Mouse (Mus musculus): Measurements from ENCODE around the gene Actn1. TPM values are rescaled to one million over a fixed set of nuclear protein-coding genes. Genes with fewer than 3 reads are reported as not detected.
"Not testable (repeated sequence)": the region's sequence is repeated elsewhere in the genome, so short reads cannot be mapped to it uniquely, and the experiment has no call there.

Gene Actn1
- 27.8 and 29.2 TPM in 2 replicates for polyA plus RNA-seq (2016; fragmentation: Nextera tagmentation; extraction: Ambion mirVana)

GRCm38 (mm10) chr12:80260056-80260743, at the start of gene Actn1:
TSS of gene Actn1 (minus strand) at chr12:80260371.
- Histone ChIP-seq H3K27ac (peak within 1 kb of the TSS; percentile 96), H3K36me3 (replicated peaks) (no peaks in the 10 kb centered on the region), H3K4me1 (peaks cover 39% of the 10 kb centered on the region), H3K27me3 (ENCODE audit: poor library complexity, severe bottlenecking) (peaks cover 11% of the 10 kb centered on the region; the same call in 1 of the 2 replicates), H3K9me3 (no peaks in the 10 kb centered on the region), H3K4me3 (peak within 1 kb of the TSS; percentile 87)
- under 1% methylated on average over 54 of the region's 55 CpGs for WGBS
- DNase-seq (ENCODE audit: extremely low spot score, low spot score) = peak; percentile 94

GRCm38 (mm10) chr12:80307556-80307955, 47.4 kb upstream of the Actn1 start:
- H3K27ac ChIP-seq = no peak overlapping the region
- H3K36me3 ChIP-seq (replicated peaks) = no peaks in the 10 kb centered on the region
- DNase-seq (ENCODE audit: extremely low spot score, low spot score) = no peak
- no peaks in the 10 kb centered on the region for H3K27me3 ChIP-seq (ENCODE audit: poor library complexity, severe bottlenecking)
- WGBS = 85% methylated on average over 3 of the region's 3 CpGs
- H3K4me1 ChIP-seq = peaks cover 6% of the 10 kb centered on the region
- H3K9me3 ChIP-seq = no peaks in the 10 kb centered on the region; the same call in 1 of the 2 replicates
- H3K4me3 ChIP-seq = no peak overlapping the region

GRCm38 (mm10) chr12:80304518-80304917, 44.3 kb upstream of the Actn1 start:
- WGBS = 87% methylated on average over 3 of the region's 3 CpGs

GRCm38 (mm10) chr12:80300833-80301456, 40.8 kb upstream of the Actn1 start:
- no peaks in the 10 kb centered on the region for H3K27me3 ChIP-seq (ENCODE audit: poor library complexity, severe bottlenecking)
- no peaks in the 10 kb centered on the region for H3K4me1 ChIP-seq
- H3K27ac ChIP-seq = no peak overlapping the region
- H3K4me3 ChIP-seq = no peak overlapping the region
- no peaks in the 10 kb centered on the region; the same call in 1 of the 2 replicates for H3K9me3 ChIP-seq
- no peaks in the 10 kb centered on the region for H3K36me3 ChIP-seq (replicated peaks)
- no peak for DNase-seq (ENCODE audit: extremely low spot score, low spot score)
- 80% methylated on average over 9 of the region's 9 CpGs for WGBS

More at GRCm38 (mm10) chr12:80304518-80304917, 44.3 kb upstream of the Actn1 start:
- DNase-seq (ENCODE audit: extremely low spot score, low spot score) = no peak
- H3K4me3 ChIP-seq = no peak overlapping the region
- H3K9me3 ChIP-seq = no peaks in the 10 kb centered on the region; the same call in 1 of the 2 replicates
- no peaks in the 10 kb centered on the region for H3K36me3 ChIP-seq (replicated peaks)
- H3K27me3 ChIP-seq (ENCODE audit: poor library complexity, severe bottlenecking) = no peaks in the 10 kb centered on the region
- no peak overlapping the region for H3K27ac ChIP-seq
- H3K4me1 ChIP-seq = no peaks in the 10 kb centered on the region

- no peaks in the 10 kb centered on the region for H3K27me3 ChIP-seq (ENCODE audit: poor library complexity, severe bottlenecking)
- no peaks in the 10 kb centered on the region for H3K9me3 ChIP-seq
- 0 out of 2 replicates have a peak, but pooled peaks cover 5% of the 10 kb centered on the region for H3K4me1 ChIP-seq
- no peaks in the 10 kb centered on the region for H3K36me3 ChIP-seq (replicated peaks)
- 91% methylated on average over 6 of the region's 6 CpGs for WGBS
- no peak overlapping the region for H3K27ac ChIP-seq
- DNase-seq (ENCODE audit: extremely low spot score, low spot score) = no peak
- H3K4me3 ChIP-seq = no peak overlapping the region
Measured at GRCm38 (mm10) chr12:80298714-80299113, 38.5 kb upstream of the Actn1 start.

- H3K27ac ChIP-seq = peak overlapping the region; percentile 20
- H3K4me1 ChIP-seq = peaks cover 21% of the 10 kb centered on the region
- no peak for DNase-seq (ENCODE audit: extremely low spot score, low spot score)
- no peaks in the 10 kb centered on the region for H3K36me3 ChIP-seq (replicated peaks)
- H3K9me3 ChIP-seq = no peaks in the 10 kb centered on the region
- 60% methylated on average over 3 of the region's 3 CpGs for WGBS
- H3K4me3 ChIP-seq = no peak overlapping the region
- H3K27me3 ChIP-seq (ENCODE audit: poor library complexity, severe bottlenecking) = no peaks in the 10 kb centered on the region
Measured at GRCm38 (mm10) chr12:80291895-80292435, 31.8 kb upstream of the Actn1 start.

GRCm38 (mm10) chr12:80290964-80291363, 30.8 kb upstream of the Actn1 start:
- H3K4me3 ChIP-seq = no peak overlapping the region
- H3K27ac ChIP-seq = no peak overlapping the region
- peaks cover 21% of the 10 kb centered on the region for H3K4me1 ChIP-seq
- WGBS = 92% methylated on average over 8 of the region's 8 CpGs
- no peaks in the 10 kb centered on the region for H3K9me3 ChIP-seq
- no peaks in the 10 kb centered on the region for H3K36me3 ChIP-seq (replicated peaks)
- no peak for DNase-seq (ENCODE audit: extremely low spot score, low spot score)
- H3K27me3 ChIP-seq (ENCODE audit: poor library complexity, severe bottlenecking) = no peaks in the 10 kb centered on the region

GRCm38 (mm10) chr12:80290483-80290882, 30.3 kb upstream of the Actn1 start:
- Histone ChIP-seq H3K27me3 (ENCODE audit: poor library complexity, severe bottlenecking) (no peaks in the 10 kb centered on the region), H3K4me1 (peaks cover 21% of the 10 kb centered on the region), H3K9me3 (no peaks in the 10 kb centered on the region), H3K27ac (no peak overlapping the region), H3K36me3 (replicated peaks) (no peaks in the 10 kb centered on the region), H3K4me3 (no peak overlapping the region)
- 89% methylated on average over 4 of the region's 4 CpGs for whole genome bisulfite sequencing
- no peak for DNase-seq (ENCODE audit: extremely low spot score, low spot score)

GRCm38 (mm10) chr12:80289722-80290121, 29.6 kb upstream of the Actn1 start:
- Histone ChIP-seq H3K4me3 (no peak overlapping the region), H3K4me1 (peaks cover 21% of the 10 kb centered on the region), H3K27ac (no peak overlapping the region), H3K27me3 (ENCODE audit: poor library complexity, severe bottlenecking) (no peaks in the 10 kb centered on the region), H3K36me3 (replicated peaks) (no peaks in the 10 kb centered on the region), H3K9me3 (no peaks in the 10 kb centered on the region)
- WGBS = 83% methylated on average over 3 of the region's 3 CpGs
- DNase-seq (ENCODE audit: extremely low spot score, low spot score) = no peak

GRCm38 (mm10) chr12:80285890-80286289, 25.7 kb upstream of the Actn1 start:
- no peaks in the 10 kb centered on the region for H3K36me3 ChIP-seq (replicated peaks)
- no peak overlapping the region for H3K27ac ChIP-seq
- peaks cover 6% of the 10 kb centered on the region for H3K4me1 ChIP-seq
- H3K9me3 ChIP-seq = no peaks in the 10 kb centered on the region
- no peak overlapping the region for H3K4me3 ChIP-seq
- H3K27me3 ChIP-seq (ENCODE audit: poor library complexity, severe bottlenecking) = no peaks in the 10 kb centered on the region
- DNase-seq (ENCODE audit: extremely low spot score, low spot score) = no peak
- WGBS = 66% methylated on average over 5 of the region's 5 CpGs

GRCm38 (mm10) chr12:80284251-80284650, 24.1 kb upstream of the Actn1 start:
- WGBS = 86% methylated on average over 2 of the region's 2 CpGs
- not testable (repeated sequence) for H3K27me3 ChIP-seq (ENCODE audit: poor library complexity, severe bottlenecking); DNase-seq (ENCODE audit: extremely low spot score, low spot score); H3K27ac ChIP-seq; H3K36me3 ChIP-seq (replicated peaks); H3K9me3 ChIP-seq; H3K4me3 ChIP-seq
- peaks cover 13% of the 10 kb centered on the region for H3K4me1 ChIP-seq

GRCm38 (mm10) chr12:80278866-80279265, 18.7 kb upstream of the Actn1 start:
- H3K36me3 ChIP-seq (replicated peaks) = no peaks in the 10 kb centered on the region
- WGBS = 90% methylated on average over 10 of the region's 10 CpGs
- peaks cover 18% of the 10 kb centered on the region for H3K4me1 ChIP-seq
- no peaks in the 10 kb centered on the region for H3K27me3 ChIP-seq (ENCODE audit: poor library complexity, severe bottlenecking)
- DNase-seq (ENCODE audit: extremely low spot score, low spot score) = no peak
- H3K9me3 ChIP-seq = no peaks in the 10 kb centered on the region
- H3K4me3 ChIP-seq = no peak overlapping the region
- no peak overlapping the region for H3K27ac ChIP-seq

GRCm38 (mm10) chr12:80277428-80277827, 17.3 kb upstream of the Actn1 start:
- H3K9me3 ChIP-seq = no peaks in the 10 kb centered on the region
- no peaks in the 10 kb centered on the region for H3K27me3 ChIP-seq (ENCODE audit: poor library complexity, severe bottlenecking)
- H3K27ac ChIP-seq = no peak overlapping the region
- no peak for DNase-seq (ENCODE audit: extremely low spot score, low spot score)
- H3K4me3 ChIP-seq = no peak overlapping the region
- H3K36me3 ChIP-seq (replicated peaks) = no peaks in the 10 kb centered on the region
- peaks cover 33% of the 10 kb centered on the region for H3K4me1 ChIP-seq
- WGBS = 84% methylated on average over 8 of the region's 8 CpGs

All from forebrain, embryonic 10.5 days (tissue).